In genomic region chr1:178961661-178962060, GRCm38 (mm10) we compare ENCODE assay signal across 25 mouse cellular contexts.
DNase-seq lines count a peak whose midpoint lies in the region; ATAC-seq lines count a peak whose summit lies in the region.
"Had no signal": no experiment of that assay in that cellular context is flagged by ENCODE, and none has a peak within 500 bp of the region (broad histone marks: within the 10 kb centered on the region; RNA-seq: fewer than 3 reads in every experiment).

No protein-coding gene starts in this region.

- no peak overlapping the region for H3K27ac ChIP-seq in forebrain, embryonic 11.5 days (ENCODE audit: low read depth, low read length)
- H3K27ac ChIP-seq in forebrain, embryonic 14.5 days (ENCODE audit: low read depth, low read length): no peak overlapping the region
- H3K27ac ChIP-seq in heart, embryonic 10.5 days: peak overlapping the region; percentile 56; the same call in 1 of the 2 replicates
- no peak overlapping the region for H3K27ac ChIP-seq in heart, embryonic 12.5 days (ENCODE audit: poor library complexity, severe bottlenecking)
- 0 out of 2 replicates have a peak overlapping the region, but pooled peaks have one; percentile 30 for H3K27ac ChIP-seq in embryonic facial prominence, embryonic 10.5 days (replicated peaks)
- H3K27ac ChIP-seq: embryonic facial prominence, embryonic 12.5 days; forebrain, embryonic 12.5 days; forebrain, embryonic 15.5 days had no signal

- no peaks in the 10 kb centered on the region for H3K27me3 ChIP-seq in forebrain, embryonic 11.5 days (ENCODE audit: control insufficient read depth, insufficient read depth, low read length)
- H3K27me3 ChIP-seq in forebrain, embryonic 14.5 days (replicated peaks; ENCODE audit: control insufficient read depth, insufficient read depth, low read length): no peaks in the 10 kb centered on the region
- no peaks in the 10 kb centered on the region for H3K27me3 ChIP-seq in heart, embryonic 10.5 days (ENCODE audit: insufficient read depth, poor library complexity, severe bottlenecking)
- H3K27me3 ChIP-seq in heart, embryonic 12.5 days (replicated peaks): no peaks in the 10 kb centered on the region
- H3K27me3 ChIP-seq in embryonic facial prominence, embryonic 10.5 days (replicated peaks; ENCODE audit: low read depth, poor library complexity, severe bottlenecking): 0 out of 2 replicates have a peak, but pooled peaks cover 6% of the 10 kb centered on the region
- H3K27me3 ChIP-seq: CH12.LX; forebrain, embryonic 12.5 days; forebrain, embryonic 15.5 days; Patski had no signal

- DNase-seq in forebrain, embryonic 11.5 days (ENCODE audit: low spot score): peak; percentile 50
- no peak for DNase-seq in forebrain, embryonic 14.5 days (ENCODE audit: low spot score)
- no peak for DNase-seq in heart, embryonic 10.5 days (ENCODE audit: low spot score)
- DNase-seq in embryonic facial prominence, embryonic 10.5 days (ENCODE audit: low spot score): no peak
- no peak for DNase-seq in left cerebral cortex, adult 9 months (ENCODE audit: low spot score in 2 of 2)
- DNase-seq: adrenal gland, adult 8-10 months; adrenal gland, postnatal 14 days; adrenal gland, postnatal 36 days; B cell, adult 2 months; cerebellum, adult 11-12 months; cerebellum, adult 2 months; cerebellum, adult 9-10 months; cerebellum, postnatal 10 days; cerebellum, postnatal 36 days; embryo, embryonic 11 days; forebrain, postnatal 0 days had no signal

- H3K36me3 ChIP-seq in forebrain, embryonic 11.5 days (ENCODE audit: control insufficient read depth, insufficient read depth, low read length): no peaks in the 10 kb centered on the region
- no peaks in the 10 kb centered on the region for H3K36me3 ChIP-seq in forebrain, embryonic 14.5 days (ENCODE audit: control insufficient read depth, insufficient read depth, low read length)
- no peaks in the 10 kb centered on the region for H3K36me3 ChIP-seq in heart, embryonic 10.5 days
- no peaks in the 10 kb centered on the region for H3K36me3 ChIP-seq in heart, embryonic 12.5 days
- H3K36me3 ChIP-seq in embryonic facial prominence, embryonic 10.5 days (replicated peaks): no peaks in the 10 kb centered on the region
- H3K36me3 ChIP-seq: embryonic facial prominence, embryonic 12.5 days; forebrain, embryonic 12.5 days; forebrain, embryonic 15.5 days; G1E had no signal

- H3K4me3 ChIP-seq in forebrain, embryonic 11.5 days (ENCODE audit: low read depth, low read length): no peak overlapping the region
- H3K4me3 ChIP-seq in forebrain, embryonic 14.5 days (ENCODE audit: low read depth, low read length): no peak overlapping the region
- H3K4me3 ChIP-seq in heart, embryonic 10.5 days: no peak overlapping the region
- H3K4me3 ChIP-seq in heart, embryonic 12.5 days: no peak overlapping the region
- H3K4me3 ChIP-seq in embryonic facial prominence, embryonic 10.5 days: no peak overlapping the region
- H3K4me3 ChIP-seq: embryonic facial prominence, embryonic 12.5 days; forebrain, embryonic 12.5 days; forebrain, embryonic 15.5 days had no signal

- H3K4me1 ChIP-seq in forebrain, embryonic 11.5 days (replicated peaks; ENCODE audit: control insufficient read depth, insufficient read depth, low read length): no peaks in the 10 kb centered on the region
- no peaks in the 10 kb centered on the region for H3K4me1 ChIP-seq in forebrain, embryonic 14.5 days (ENCODE audit: control insufficient read depth, insufficient read depth, low read length)
- H3K4me1 ChIP-seq in heart, embryonic 10.5 days: peaks cover 7% of the 10 kb centered on the region; the same call in 1 of the 2 replicates
- H3K4me1 ChIP-seq in heart, embryonic 12.5 days (replicated peaks): 0 out of 2 replicates have a peak, but pooled peaks cover 6% of the 10 kb centered on the region
- H3K4me1 ChIP-seq in embryonic facial prominence, embryonic 10.5 days: peaks cover 21% of the 10 kb centered on the region
- H3K4me1 ChIP-seq: forebrain, embryonic 15.5 days had no signal

- H3K9ac ChIP-seq in forebrain, embryonic 11.5 days (ENCODE audit: low read length): no peak overlapping the region
- no peak overlapping the region for H3K9ac ChIP-seq in forebrain, embryonic 14.5 days (ENCODE audit: low read length)
- no peak overlapping the region for H3K9ac ChIP-seq in heart, embryonic 12.5 days
- H3K9ac ChIP-seq: embryonic facial prominence, embryonic 12.5 days; forebrain, embryonic 12.5 days; forebrain, embryonic 15.5 days; forebrain, postnatal 0 days had no signal

- H3K4me2 ChIP-seq in forebrain, embryonic 11.5 days (ENCODE audit: low read depth, low read length, severe bottlenecking): no peak overlapping the region
- no peak overlapping the region for H3K4me2 ChIP-seq in forebrain, embryonic 14.5 days (ENCODE audit: low read length)
- no peak overlapping the region for H3K4me2 ChIP-seq in heart, embryonic 12.5 days
- H3K4me2 ChIP-seq: embryonic facial prominence, embryonic 12.5 days; forebrain, embryonic 12.5 days; forebrain, embryonic 15.5 days had no signal

- WGBS in forebrain, embryonic 11.5 days: 81% methylated on average over 9 of the region's 9 CpGs
- 81% methylated on average over 9 of the region's 9 CpGs for WGBS in forebrain, embryonic 14.5 days
- WGBS in heart, embryonic 10.5 days: 81% methylated on average over 9 of the region's 9 CpGs
- 86% methylated on average over 9 of the region's 9 CpGs for WGBS in heart, embryonic 12.5 days
- WGBS in embryonic facial prominence, embryonic 10.5 days: 83% methylated on average over 9 of the region's 9 CpGs

- ATAC-seq in forebrain, embryonic 11.5 days (replicated peaks; ENCODE audit: low FRiP score): no peak
- ATAC-seq in forebrain, embryonic 14.5 days: no peak
- ATAC-seq in heart, embryonic 12.5 days (ENCODE audit: insufficient number of reproducible peaks, low FRiP score): no peak
- ATAC-seq: activated CD4-positive, CD25-positive, alpha-beta regulatory T cell, adult 4 months; CD4-positive, CD25-positive, alpha-beta regulatory T cell, adult 4 months; forebrain, embryonic 15.5 days; forebrain, postnatal 0 days; Patski had no signal

- no peaks in the 10 kb centered on the region for H3K9me3 ChIP-seq in forebrain, embryonic 11.5 days (ENCODE audit: control insufficient read depth, low read length)
- H3K9me3 ChIP-seq in forebrain, embryonic 14.5 days (replicated peaks; ENCODE audit: control insufficient read depth, low read length): no peaks in the 10 kb centered on the region
- no peaks in the 10 kb centered on the region for H3K9me3 ChIP-seq in heart, embryonic 10.5 days
- H3K9me3 ChIP-seq in heart, embryonic 12.5 days (replicated peaks): no peaks in the 10 kb centered on the region
- no peaks in the 10 kb centered on the region for H3K9me3 ChIP-seq in embryonic facial prominence, embryonic 10.5 days
- H3K9me3 ChIP-seq: embryonic facial prominence, embryonic 12.5 days; forebrain, embryonic 12.5 days; forebrain, embryonic 15.5 days; G1E had no signal

Comparison
In these comparisons a context has a peak if more than half of its experiments do, and no peak if none do; other contexts are left out.
1. H3K27ac ChIP-seq: peak in heart, embryonic 10.5 days (single experiment) and embryonic facial prominence, embryonic 10.5 days (single experiment); none in forebrain, embryonic 11.5 days (single experiment), forebrain, embryonic 14.5 days (single experiment) and heart, embryonic 12.5 days (single experiment).